Comparison of ENCODE assay signal across 9 mouse cellular contexts in the genomic region with DNA sequence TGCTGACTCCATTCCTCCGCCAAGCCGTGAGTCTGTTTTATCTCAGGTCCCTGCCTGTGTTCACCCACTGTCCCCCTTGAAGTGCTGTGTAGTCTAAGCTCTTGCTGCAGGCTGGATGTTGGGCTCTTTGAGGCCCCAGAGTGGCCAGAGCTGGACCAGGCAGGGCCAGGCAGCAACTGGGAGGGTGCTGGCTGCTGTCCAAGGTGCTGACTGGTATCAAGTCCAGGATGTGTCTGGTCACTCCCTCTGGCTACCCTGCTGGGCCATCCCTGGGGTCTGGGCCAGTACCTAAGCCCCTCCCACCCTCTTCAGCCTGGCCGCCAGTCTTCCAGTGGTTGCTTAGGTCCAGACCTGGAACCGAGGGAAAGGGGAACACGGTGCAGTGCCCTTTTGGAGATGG. TPM values are rescaled to one million over a fixed set of nuclear protein-coding genes. Genes with fewer than 3 reads are reported as not detected.
A peak's percentile ranks its signal among the peaks of the same experiment; 100 is the strongest.
DNase-seq lines count a peak whose midpoint lies in the region; ATAC-seq and TF ChIP-seq lines count a peak whose summit lies in the region.
"Had no signal": no experiment of that assay in that cellular context is flagged by ENCODE, and none has a peak within 500 bp of the region (broad histone marks: within the 10 kb centered on the region; RNA-seq: fewer than 3 reads in every experiment).

No protein-coding gene starts in this region.

- H3K36me3 ChIP-seq in heart, embryonic 16.5 days (ENCODE audit: control insufficient read depth, insufficient read depth): no peaks in the 10 kb centered on the region
- H3K36me3 ChIP-seq in midbrain, postnatal 0 days (ENCODE audit: insufficient read depth, low read length): no peaks in the 10 kb centered on the region

- peak; percentile 78 for DNase-seq in layer of hippocampus, adult 11-12 months (ENCODE audit: low spot score)
- no peak for DNase-seq in layer of hippocampus, postnatal 14 days (ENCODE audit: low spot score in 2 of 2)
- DNase-seq in adrenal gland, adult 2 months: peak; percentile 56
- peak; percentile 72 for DNase-seq in embryo, embryonic 9.5 days (ENCODE audit: extremely low spot score)
- peak; percentile 51 to 59 for DNase-seq in layer of hippocampus, postnatal 10 days (ENCODE audit: low spot score in 2 of 2)
- peak; percentile 29 for DNase-seq in midbrain, postnatal 0 days (ENCODE audit: low spot score)
- peak; percentile 36 to 57 for DNase-seq in urinary bladder, postnatal 36 days (ENCODE audit: low spot score in 2 of 2)

- H3K4me1 ChIP-seq in heart, embryonic 16.5 days (ENCODE audit: control insufficient read depth, insufficient read depth, low read length): peaks cover 36% of the 10 kb centered on the region
- H3K4me1 ChIP-seq in midbrain, postnatal 0 days (ENCODE audit: insufficient read depth, low read length): no peaks in the 10 kb centered on the region

- peak overlapping the region; percentile 35 for H3K9ac ChIP-seq in heart, embryonic 16.5 days (ENCODE audit: low read length)
- no peak overlapping the region for H3K9ac ChIP-seq in midbrain, postnatal 0 days (replicated peaks; ENCODE audit: low read length, poor library complexity, severe bottlenecking)

- peak overlapping the region; percentile 63 for H3K4me2 ChIP-seq in heart, embryonic 16.5 days (ENCODE audit: low read depth, low read length)
- H3K4me2 ChIP-seq in midbrain, postnatal 0 days (ENCODE audit: low read depth, low read length, poor library complexity, severe bottlenecking): no peak overlapping the region

- peak overlapping the region; percentile 48 for H3K4me3 ChIP-seq in heart, embryonic 16.5 days (ENCODE audit: low read length)
- no peak overlapping the region for H3K4me3 ChIP-seq in midbrain, postnatal 0 days (ENCODE audit: low read depth, low read length)

- TF ChIP-seq CTCF in midbrain, postnatal 0 days (IDR thresholded peaks at IDR 0.05): no peak

- H3K27ac ChIP-seq in heart, embryonic 16.5 days (ENCODE audit: low read length): peak overlapping the region; percentile 88
- H3K27ac ChIP-seq in midbrain, postnatal 0 days (ENCODE audit: low read depth, low read length): no peak overlapping the region

- H3K27me3 ChIP-seq in heart, embryonic 16.5 days (ENCODE audit: control insufficient read depth, insufficient read depth, low read length): no peaks in the 10 kb centered on the region
- H3K27me3 ChIP-seq in midbrain, postnatal 0 days (ENCODE audit: insufficient read depth, low read length): no peaks in the 10 kb centered on the region

- ATAC-seq in heart, embryonic 16.5 days (replicated peaks; ENCODE audit: extremely low read depth, insufficient read depth, low FRiP score): peak; percentile 51
- no peak for ATAC-seq in midbrain, postnatal 0 days (ENCODE audit: low FRiP score)

- WGBS in heart, embryonic 16.5 days: 7% methylated on average over 5 of the region's 5 CpGs
- 21% methylated on average over 5 of the region's 5 CpGs for WGBS in midbrain, postnatal 0 days

- no peaks in the 10 kb centered on the region for H3K9me3 ChIP-seq in heart, embryonic 16.5 days (replicated peaks; ENCODE audit: control insufficient read depth, low read length)
- no peaks in the 10 kb centered on the region for H3K9me3 ChIP-seq in midbrain, postnatal 0 days (ENCODE audit: low read length)

RNA-seq across cellular contexts. Expression of a gene that starts 1.1 kb away (rescaled TPM):
- total RNA-seq in layer of hippocampus, postnatal 14 days (2021): 1 to 10 TPM; 7.5 to 8.3 TPM
- not detected for total RNA-seq in adrenal gland, adult 2 months (2021)
- 0.13 and 0.17 TPM in 2 replicates for polyA plus RNA-seq in adrenal gland, adult 2 months (2012; rRNA removed)
- polyA plus RNA-seq in heart, embryonic 16.5 days (2015; fragmentation: Nextera tagmentation; extraction: Ambion mirVana): 23.8 and 25.3 TPM in 2 replicates
- total RNA-seq in layer of hippocampus, postnatal 10 days (2021): 1 to 10 TPM; 2.8 to 2.9 TPM
- total RNA-seq in midbrain, postnatal 0 days (2014; rRNA removed): 1.2 and 1.5 TPM in 2 replicates
- polyA plus RNA-seq in midbrain, postnatal 0 days (2015; fragmentation: Nextera tagmentation; extraction: Ambion mirVana): 0.64 and 0.99 TPM in 2 replicates

RNA-seq across cellular contexts. Expression of a gene that starts 13.8 kb away (rescaled TPM):
- 1 to 10 TPM; 3.2 to 4.3 TPM for total RNA-seq in layer of hippocampus, postnatal 14 days (2021)
- not detected for total RNA-seq in adrenal gland, adult 2 months (2021)
- not detected in 2 replicates for polyA plus RNA-seq in adrenal gland, adult 2 months (2012; rRNA removed)
- 6.5 and 6.8 TPM in 2 replicates for polyA plus RNA-seq in heart, embryonic 16.5 days (2015; fragmentation: Nextera tagmentation; extraction: Ambion mirVana)
- 1 to 10 TPM; 2.9 to 3.2 TPM for total RNA-seq in layer of hippocampus, postnatal 10 days (2021)
- total RNA-seq in midbrain, postnatal 0 days (2014; rRNA removed): 1.3 and 1.7 TPM in 2 replicates
- 2.9 and 3.2 TPM in 2 replicates for polyA plus RNA-seq in midbrain, postnatal 0 days (2015; fragmentation: Nextera tagmentation; extraction: Ambion mirVana)
- polyA plus RNA-seq: spleen, adult 2 months had no signal

RNA-seq across cellular contexts. Expression of a gene that starts 32.1 kb away (rescaled TPM):
- 100 to 1,000 TPM; 105 to 107 TPM for total RNA-seq in layer of hippocampus, postnatal 14 days (2021)
- total RNA-seq in adrenal gland, adult 2 months (2021): 10 to 100 TPM; 26.6 to 49.7 TPM
- polyA plus RNA-seq in adrenal gland, adult 2 months (2012; rRNA removed): 36.6 and 51.5 TPM in 2 replicates
- 15.8 and 21.3 TPM in 2 replicates for polyA plus RNA-seq in heart, embryonic 16.5 days (2015; fragmentation: Nextera tagmentation; extraction: Ambion mirVana)
- 100 to 1,000 TPM; 104 to 108 TPM for total RNA-seq in layer of hippocampus, postnatal 10 days (2021)
- 55.4 and 59.7 TPM in 2 replicates for total RNA-seq in midbrain, postnatal 0 days (2014; rRNA removed)
- polyA plus RNA-seq in midbrain, postnatal 0 days (2015; fragmentation: Nextera tagmentation; extraction: Ambion mirVana): 21.3 and 22.8 TPM in 2 replicates

RNA-seq across cellular contexts. Expression of a gene that starts 48.1 kb away (rescaled TPM):
- 1 to 10 TPM; 8.3 to 9.4 TPM for total RNA-seq in layer of hippocampus, postnatal 14 days (2021)
- 1 to 10 TPM in 1 of 2 experiments, under 1 TPM in 1; 0.63 to 1.0 TPM for total RNA-seq in adrenal gland, adult 2 months (2021)
- 0.26 and 1.2 TPM in 2 replicates for polyA plus RNA-seq in adrenal gland, adult 2 months (2012; rRNA removed)
- polyA plus RNA-seq in heart, embryonic 16.5 days (2015; fragmentation: Nextera tagmentation; extraction: Ambion mirVana): 0.34 and 0.42 TPM in 2 replicates
- 1 to 10 TPM; 6.6 to 7.7 TPM for total RNA-seq in layer of hippocampus, postnatal 10 days (2021)
- total RNA-seq in midbrain, postnatal 0 days (2014; rRNA removed): 2.8 and 3.0 TPM in 2 replicates
- 4.1 and 4.8 TPM in 2 replicates for polyA plus RNA-seq in midbrain, postnatal 0 days (2015; fragmentation: Nextera tagmentation; extraction: Ambion mirVana)
- polyA plus RNA-seq: spleen, adult 2 months had no signal

Comparison
In these comparisons a context has a peak if more than half of its experiments do, and no peak if none do; other contexts are left out.
1. DNase-seq: peak in layer of hippocampus, adult 11-12 months (single experiment), adrenal gland, adult 2 months (single experiment), embryo, embryonic 9.5 days (single experiment), layer of hippocampus, postnatal 10 days (2 of 2), midbrain, postnatal 0 days (single experiment) and urinary bladder, postnatal 36 days (2 of 2); none in layer of hippocampus, postnatal 14 days (0 of 2).